Mouse (Mus musculus) kidney, embryonic 14.5 days (tissue): ENCODE measurements around the gene Nts. TPM values are rescaled to one million over a fixed set of nuclear protein-coding genes. Genes with fewer than 3 reads are reported as not detected.

ENCODE experiments used
- ATAC-seq: fragments of 200-750 bp; cut with Nextera tagmentation; 2 replicates; pipeline ENCODE4 v1.8.0; 2017; ENCODE audit warnings: moderate number of reproducible peaks, mild to moderate bottlenecking, moderate TSS enrichment, moderate library complexity; ENCODE audit not compliant: low FRiP score, low TSS enrichment
- H3K27ac ChIP-seq: fragments of 300-500 bp; sonication (generic); 2 replicates; pipeline ENCODE4 v1.5.1; 2014; ENCODE audit warnings: low read depth, mild to moderate bottlenecking, low read length, moderate library complexity, mixed read lengths
- H3K27me3 ChIP-seq: fragments of 300-500 bp; sonication (generic); 2 replicates; pipeline ENCODE4 v1.6.1; 2014; ENCODE audit warnings: mild to moderate bottlenecking, low read length; ENCODE audit not compliant: control insufficient read depth, insufficient read depth
- H3K36me3 ChIP-seq: fragments of 300-500 bp; sonication (generic); 2 replicates; pipeline ENCODE4 v1.6.1; 2014; ENCODE audit warnings: low read length, mixed read lengths; ENCODE audit not compliant: control insufficient read depth, insufficient read depth
- H3K4me1 ChIP-seq: fragments of 300-500 bp; sonication (generic); 2 replicates; pipeline ENCODE4 v1.6.1; 2014; ENCODE audit warnings: low read length, mixed read lengths; ENCODE audit not compliant: control insufficient read depth, insufficient read depth
- H3K4me2 ChIP-seq: fragments of 300-500 bp; sonication (generic); replicated peaks from 2 replicates; pipeline ENCODE4 v1.6.1; 2014; ENCODE audit warnings: low read depth, mild to moderate bottlenecking, low read length
- H3K4me3 ChIP-seq: fragments of 300-500 bp; sonication (generic); 2 replicates; pipeline ENCODE4 v1.5.1; 2014; ENCODE audit warnings: mild to moderate bottlenecking, low read length
- H3K9ac ChIP-seq: fragments of 300-500 bp; sonication (generic); 2 replicates; pipeline ENCODE4 v1.6.1; 2014; ENCODE audit warnings: low read depth, mild to moderate bottlenecking, low read length, moderate library complexity
- H3K9me3 ChIP-seq: fragments of 300-500 bp; sonication (generic); 2 replicates; pipeline ENCODE4 v1.6.1; 2016; ENCODE audit warnings: low read length; ENCODE audit not compliant: control insufficient read depth
- WGBS: fragments of 180-500 bp; shearing (Covaris S2); extraction: QIAGEN DNeasy Blood & Tissue Kit; methylation state at CpG from one replicate; pipeline ENCODE4 v1.1.7; 2014; 5-methylcytosine and 5-hydroxymethylcytosine counted together
- polyA plus RNA-seq: library from polyadenylated mRNA; unstranded; fragments of >200 nt; fragmentation: Nextera tagmentation; extraction: Ambion mirVana; gene quantifications from 2 replicates; pipeline ENCODE4 v1.2.1, GENCODE M21; 2014

Nts gene
- 7.8 and 8.2 TPM in 2 replicates for polyA plus RNA-seq

DNA sequence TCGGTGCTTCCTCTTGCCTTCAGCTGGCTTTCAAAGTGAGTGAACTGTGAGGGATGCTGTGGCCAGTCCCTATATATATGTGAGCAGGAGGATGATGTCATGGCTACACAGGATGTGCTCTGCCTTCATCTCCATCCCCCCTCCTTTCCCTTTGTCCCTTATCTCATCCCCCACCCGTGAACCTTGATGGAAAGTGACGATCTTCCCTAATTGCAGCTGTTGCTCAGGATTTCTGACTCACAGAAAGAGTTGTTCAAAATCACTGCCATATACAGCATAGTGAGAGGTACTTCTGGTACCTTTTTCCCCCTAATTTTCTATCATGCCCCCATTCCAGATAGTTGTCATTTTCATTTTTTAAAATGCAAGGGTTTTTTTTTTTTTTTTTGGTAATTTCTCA is at the start of gene Nts:
Nts (minus strand) TSS at position 101 of the 400 bp plus-strand sequence.
- H3K27ac ChIP-seq = no peak within 1 kb of the TSS
- 37% methylated on average over 3 of the region's 3 CpGs for WGBS
- ATAC-seq = no peak
- no peaks in the 10 kb centered on the region for H3K36me3 ChIP-seq
- no peaks in the 10 kb centered on the region for H3K9me3 ChIP-seq
- H3K4me2 ChIP-seq = no peak within 1 kb of the TSS
- no peaks in the 10 kb centered on the region for H3K27me3 ChIP-seq
- no peak within 1 kb of the TSS for H3K9ac ChIP-seq
- no peak within 1 kb of the TSS for H3K4me3 ChIP-seq
- H3K4me1 ChIP-seq = no peaks in the 10 kb centered on the region

DNA sequence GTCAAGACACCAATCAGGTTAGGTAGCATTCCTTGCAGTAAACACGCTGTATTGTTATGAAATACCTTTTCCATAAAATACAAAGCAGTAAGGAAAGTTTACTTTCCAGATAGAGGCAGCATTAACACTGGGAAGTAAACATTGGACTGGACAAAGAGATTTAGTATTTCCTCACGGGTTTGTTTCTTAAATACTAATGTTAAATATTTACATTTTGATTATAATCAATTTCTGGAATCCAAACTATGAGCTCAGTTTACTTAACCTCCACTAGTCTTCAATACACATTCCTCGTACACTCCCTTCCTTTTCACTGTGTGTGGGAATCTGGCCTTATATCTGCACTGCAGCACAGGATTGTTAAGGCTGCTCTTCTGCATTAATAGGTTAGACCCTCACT is 37.6 kb upstream of the Nts start:
- H3K9ac ChIP-seq = no peak overlapping the region
- no peaks in the 10 kb centered on the region for H3K27me3 ChIP-seq
- no peak overlapping the region for H3K27ac ChIP-seq
- H3K36me3 ChIP-seq = no peaks in the 10 kb centered on the region
- no peak for ATAC-seq
- no peaks in the 10 kb centered on the region for H3K9me3 ChIP-seq
- H3K4me2 ChIP-seq = no peak overlapping the region
- no peak overlapping the region for H3K4me3 ChIP-seq
- WGBS = 57% methylated on average over 3 of the region's 3 CpGs
- no peaks in the 10 kb centered on the region for H3K4me1 ChIP-seq

DNA sequence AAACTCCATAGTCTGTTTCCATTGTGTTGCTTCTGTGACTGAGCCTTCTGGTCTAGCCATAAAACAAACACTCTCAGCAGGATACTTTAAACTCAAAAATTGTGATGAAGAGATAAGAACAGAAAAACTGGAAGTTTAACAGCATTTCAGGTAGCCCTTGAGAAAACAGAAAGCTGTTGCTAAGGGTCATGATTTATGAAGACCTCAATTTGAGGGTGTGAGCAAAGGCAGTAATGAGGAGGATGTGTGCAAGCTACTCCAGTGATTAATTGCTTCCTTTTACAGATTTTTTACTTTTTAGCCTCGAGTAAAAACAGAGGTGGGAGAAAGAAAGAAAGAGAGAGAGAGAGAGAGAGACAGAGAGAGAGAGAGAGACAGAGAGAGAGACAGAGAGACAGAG is 23.9 kb upstream of the Nts start:
- Histone ChIP-seq H3K36me3 (no peaks in the 10 kb centered on the region), H3K27ac (no peak overlapping the region), H3K9ac (no peak overlapping the region), H3K4me1 (0 out of 2 replicates have a peak, but pooled peaks cover 3% of the 10 kb centered on the region), H3K4me3 (peak overlapping the region; percentile 14; the same call in 1 of the 2 replicates), H3K27me3 (no peaks in the 10 kb centered on the region), H3K9me3 (no peaks in the 10 kb centered on the region), H3K4me2 (peak overlapping the region; percentile 32; the same call in 1 of the 2 replicates)
- ATAC-seq = no peak
- WGBS = 0% methylated on average over 1 of the region's 1 CpGs

DNA sequence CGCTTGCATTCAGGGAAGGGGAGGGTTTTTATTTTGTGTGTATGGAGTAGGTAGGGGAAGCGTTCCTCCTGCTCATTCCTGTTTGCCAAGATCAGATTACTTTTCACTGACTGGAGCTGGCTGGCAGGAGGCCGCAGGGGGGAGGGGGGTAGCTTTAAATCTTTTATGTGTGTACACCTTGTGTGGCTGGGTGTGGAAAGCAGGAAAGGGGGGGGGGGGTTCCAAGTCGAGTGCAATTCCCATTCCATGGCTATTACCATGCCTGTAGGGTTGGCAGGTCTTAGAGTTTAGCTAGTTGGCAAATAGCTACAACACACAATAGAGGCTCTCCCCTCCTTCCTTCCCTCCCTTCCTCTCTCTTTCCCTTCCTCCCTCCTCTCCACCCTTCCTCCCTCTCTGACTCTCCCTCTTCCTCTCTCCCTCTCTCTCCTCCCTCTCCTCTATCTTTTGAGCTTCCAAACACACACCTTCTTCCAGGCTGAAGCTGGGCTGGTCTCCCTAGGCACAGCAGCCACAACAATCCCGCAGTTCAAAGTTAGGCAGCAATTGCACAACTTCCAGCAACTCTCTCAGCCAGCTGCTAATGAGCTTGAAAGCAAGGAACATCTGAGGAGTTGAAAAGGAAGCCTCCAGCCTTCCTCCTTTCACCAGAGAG is 21.6 kb upstream of the Nts start, which contains the start of gene Rassf9:
Rassf9 (plus strand) TSS at position 416 of the 655 bp plus-strand sequence.
- ATAC-seq = peak; percentile 94
- peak within 1 kb of the TSS; percentile 44 for H3K27ac ChIP-seq
- H3K9ac ChIP-seq = peak within 1 kb of the TSS; percentile 37
- H3K4me1 ChIP-seq = 0 out of 2 replicates have a peak, but pooled peaks cover 3% of the 10 kb centered on the region
- no peaks in the 10 kb centered on the region for H3K36me3 ChIP-seq
- H3K4me2 ChIP-seq = peak within 1 kb of the TSS; percentile 32
- H3K27me3 ChIP-seq = no peaks in the 10 kb centered on the region
- no peaks in the 10 kb centered on the region for H3K9me3 ChIP-seq
- peak within 1 kb of the TSS; percentile 22 for H3K4me3 ChIP-seq
- 8% methylated on average over 5 of the region's 5 CpGs for WGBS

DNA sequence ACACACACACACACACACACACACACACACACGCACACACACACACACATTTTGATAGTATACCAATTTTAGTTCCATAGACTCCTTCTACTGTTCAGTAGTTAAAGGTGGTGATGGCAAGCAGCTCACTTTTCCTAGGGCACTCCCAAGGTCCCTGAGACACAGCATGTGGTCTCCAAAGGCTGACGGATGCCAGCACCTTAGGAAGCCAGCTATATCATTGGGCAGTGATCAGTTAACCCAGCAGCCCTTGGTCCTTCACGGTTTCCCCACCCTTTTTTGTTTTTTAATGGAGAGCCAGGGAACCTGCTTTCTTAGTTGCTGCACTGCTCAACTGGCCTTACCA is 21.1 kb upstream of the Nts start:
- Histone ChIP-seq H3K9ac (peak overlapping the region; percentile 37), H3K27ac (peak overlapping the region; percentile 44), H3K9me3 (no peaks in the 10 kb centered on the region), H3K4me1 (0 out of 2 replicates have a peak, but pooled peaks cover 3% of the 10 kb centered on the region), H3K27me3 (no peaks in the 10 kb centered on the region), H3K36me3 (no peaks in the 10 kb centered on the region), H3K4me2 (peak overlapping the region; percentile 32), H3K4me3 (peak overlapping the region; percentile 22; the same call in 1 of the 2 replicates)
- ATAC-seq = no peak; the same call in 1 of the 2 replicates
- WGBS = 29% methylated on average over 3 of the region's 3 CpGs

DNA sequence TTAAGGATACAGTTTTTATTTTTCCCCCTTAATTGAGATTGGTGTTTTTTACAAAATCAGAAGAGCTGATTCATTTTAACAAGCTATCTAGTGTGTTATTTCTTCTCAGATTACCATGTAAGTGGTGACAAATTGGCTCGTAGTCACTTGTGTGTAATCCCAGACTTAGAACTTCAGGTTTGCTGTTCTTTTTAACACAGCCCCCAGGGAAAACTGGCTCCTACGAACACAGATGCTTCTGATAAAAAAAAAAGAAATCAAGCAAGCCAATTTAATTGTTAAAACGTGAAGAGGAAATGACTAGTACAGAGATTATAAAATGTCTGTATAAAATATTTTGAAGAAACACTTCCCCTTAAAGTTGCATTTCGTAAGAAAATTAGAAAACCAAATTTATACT is 17.1 kb upstream of the Nts start:
- Histone ChIP-seq H3K9me3 (no peaks in the 10 kb centered on the region), H3K36me3 (no peaks in the 10 kb centered on the region), H3K4me1 (no peaks in the 10 kb centered on the region), H3K27me3 (no peaks in the 10 kb centered on the region), H3K9ac (no peak overlapping the region), H3K4me2 (no peak overlapping the region), H3K27ac (no peak overlapping the region), H3K4me3 (no peak overlapping the region)
- ATAC-seq = no peak
- 37% methylated on average over 4 of the region's 4 CpGs for WGBS

DNA sequence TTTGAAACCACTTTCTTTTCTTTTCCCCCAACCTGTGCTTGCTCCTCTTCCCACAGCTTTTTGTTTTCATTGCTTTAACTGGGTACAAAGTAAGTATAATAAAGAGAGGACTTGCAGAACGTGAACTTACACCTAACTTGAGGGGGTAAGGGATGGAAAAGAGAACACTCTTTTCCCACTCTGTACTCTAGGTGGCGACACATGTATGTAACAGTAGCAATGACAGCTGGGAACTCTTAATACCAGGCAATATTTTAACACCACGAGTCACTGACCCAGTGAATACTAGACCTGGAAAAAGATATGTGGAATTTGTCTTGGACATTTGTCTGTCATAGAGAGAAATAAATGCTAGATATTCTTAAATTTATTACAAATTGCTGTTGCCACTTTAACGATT is 8.5 kb upstream of the Nts start:
- Histone ChIP-seq H3K27ac (no peak overlapping the region), H3K4me2 (no peak overlapping the region), H3K4me3 (no peak overlapping the region), H3K9me3 (no peaks in the 10 kb centered on the region), H3K36me3 (no peaks in the 10 kb centered on the region), H3K9ac (no peak overlapping the region), H3K27me3 (no peaks in the 10 kb centered on the region), H3K4me1 (no peaks in the 10 kb centered on the region)
- 25% methylated on average over 4 of the region's 4 CpGs for WGBS
- peak; percentile 46; the same call in 1 of the 2 replicates for ATAC-seq

DNA sequence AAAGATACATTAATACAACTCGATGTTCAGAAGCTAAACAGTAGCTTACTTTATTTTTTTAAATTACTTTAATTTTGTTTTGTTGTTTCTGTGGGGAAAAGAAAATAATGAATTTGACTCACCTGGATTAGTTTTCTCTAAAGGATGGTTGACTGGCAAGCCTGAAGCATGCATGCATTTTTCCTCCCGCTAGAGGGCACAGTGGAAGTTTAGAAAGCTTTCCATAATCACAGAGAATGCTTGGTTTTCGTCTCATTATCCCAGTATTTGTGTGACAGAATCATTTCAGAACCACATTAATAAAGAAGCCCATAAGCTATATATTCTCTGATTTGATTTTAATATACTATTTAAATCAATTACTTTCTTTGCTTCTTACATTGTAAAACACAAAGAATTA is 1.5 kb upstream of the Nts start:
- no peak overlapping the region for H3K4me2 ChIP-seq
- no peaks in the 10 kb centered on the region for H3K4me1 ChIP-seq
- H3K4me3 ChIP-seq = no peak overlapping the region
- 11% methylated on average over 3 of the region's 3 CpGs for WGBS
- no peak overlapping the region for H3K27ac ChIP-seq
- no peak for ATAC-seq
- H3K9me3 ChIP-seq = no peaks in the 10 kb centered on the region
- no peaks in the 10 kb centered on the region for H3K27me3 ChIP-seq
- H3K36me3 ChIP-seq = no peaks in the 10 kb centered on the region
- H3K9ac ChIP-seq = no peak overlapping the region

DNA sequence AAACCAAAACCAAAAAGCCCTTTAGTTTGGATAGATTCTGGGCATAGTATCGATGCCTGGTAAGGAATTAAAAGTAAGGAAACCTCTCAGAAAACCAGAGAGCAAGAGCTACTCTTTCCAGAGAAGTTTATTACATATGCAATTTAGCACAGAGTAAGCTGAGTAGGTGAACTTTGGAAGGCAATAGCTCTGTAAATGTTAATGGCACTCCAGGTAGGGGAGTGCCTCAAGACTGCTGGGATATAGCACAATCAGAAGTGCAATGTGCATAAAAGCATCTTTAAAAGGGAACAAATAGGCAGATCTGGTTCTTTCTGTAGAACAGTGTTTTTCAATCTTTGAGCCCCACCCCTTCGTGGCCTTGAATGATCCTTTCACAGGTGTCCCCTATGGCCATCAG is 20.9 kb downstream of the Nts start:
- Histone ChIP-seq H3K4me2 (no peak overlapping the region), H3K27me3 (no peaks in the 10 kb centered on the region), H3K27ac (no peak overlapping the region), H3K9me3 (no peaks in the 10 kb centered on the region), H3K9ac (no peak overlapping the region), H3K4me1 (no peaks in the 10 kb centered on the region), H3K4me3 (no peak overlapping the region), H3K36me3 (no peaks in the 10 kb centered on the region)
- no peak for ATAC-seq
- WGBS = 87% methylated on average over 2 of the region's 2 CpGs
